Mouse (Mus musculus): ENCODE measurements around the gene Cenpk. TPM values are rescaled to one million over a fixed set of nuclear protein-coding genes. Genes with fewer than 3 reads are reported as not detected.

Gene Cenpk
- polyA plus RNA-seq, 1 experiment from 2014 or later, result 22.7 TPM

GRCm38 (mm10) chr13:104287366-104288225 lies 59.2 kb downstream of the Cenpk start, which contains the start of gene Adamts6:
Adamts6 (plus strand) TSS chr13:104287835.
- peak within 1 kb of the TSS; percentile 71 for H3K27ac ChIP-seq
- WGBS (ENCODE audit: missing documents), result 2% methylated on average over 15 of the region's 23 CpGs

DNA sequence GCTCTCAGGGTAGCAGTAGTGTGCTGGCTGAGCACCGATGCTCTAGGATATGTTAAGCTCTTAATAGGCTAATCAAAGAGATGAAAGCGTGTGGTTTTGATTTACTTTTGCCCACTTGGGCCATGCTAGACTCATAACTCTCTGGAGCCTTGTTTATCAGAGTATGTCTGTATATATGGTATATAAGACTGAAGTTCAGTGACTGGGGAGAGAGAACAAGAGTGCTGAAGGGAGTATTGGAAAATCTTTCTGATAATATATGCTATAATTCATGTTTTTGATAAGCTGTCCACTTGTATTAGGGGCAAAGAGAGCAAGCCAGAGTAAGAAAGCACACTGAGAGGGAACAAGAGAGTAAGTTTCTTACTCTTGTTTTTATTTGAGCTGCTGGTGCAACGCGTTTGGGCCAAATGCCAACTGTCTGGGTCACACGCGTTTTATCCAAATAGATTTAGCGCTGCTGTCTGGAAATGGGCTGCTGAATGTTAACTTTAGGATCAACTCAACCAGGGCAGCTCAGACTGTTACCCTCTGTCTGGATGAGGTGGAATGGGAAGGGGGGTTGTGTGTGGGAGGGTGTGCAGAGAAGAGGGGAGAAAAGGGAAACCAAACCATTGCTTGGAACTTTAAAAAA lies 59.9 kb downstream of the Cenpk start:
- Histone ChIP-seq H3K36me3 (ENCODE audit: inconsistent target) (no peaks in the 10 kb centered on the region), H3K4me3 (ENCODE audit: inconsistent target) (peak overlapping the region; percentile 67), H3K79me2 (ENCODE audit: inconsistent target) (no peaks in the 10 kb centered on the region), H3K27ac (no peak overlapping the region)
- 2% methylated on average over 7 of the region's 7 CpGs for whole genome bisulfite sequencing (ENCODE audit: missing documents)

More at GRCm38 (mm10) chr13:104287366-104288225, 59.2 kb downstream of the Cenpk start, which contains the start of gene Adamts6:
- Histone ChIP-seq H3K79me2 (ENCODE audit: inconsistent target) (no peaks in the 10 kb centered on the region), H3K4me3 (ENCODE audit: inconsistent target) (peak within 1 kb of the TSS; percentile 67), H3K36me3 (ENCODE audit: inconsistent target) (no peaks in the 10 kb centered on the region)

DNA sequence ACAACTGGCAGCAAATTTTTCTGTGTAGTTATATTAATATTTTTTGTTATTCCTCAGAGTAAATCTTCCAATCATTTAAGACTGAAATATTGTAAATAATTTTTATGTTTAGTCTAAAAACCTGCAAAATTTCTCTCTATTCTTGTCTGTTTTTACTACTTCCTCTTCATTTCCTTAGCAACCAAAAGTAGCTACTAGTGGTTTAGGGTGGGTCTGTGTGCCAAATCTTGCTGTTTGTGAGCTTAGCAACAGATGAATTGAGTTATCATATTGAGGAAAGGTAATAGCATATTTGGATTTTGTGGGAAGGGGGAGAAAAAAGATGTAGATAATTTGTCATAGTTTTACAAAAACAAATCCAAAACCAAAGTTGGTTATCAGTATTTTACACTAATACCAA lies 60.8 kb downstream of the Cenpk start:
- H3K36me3 ChIP-seq (ENCODE audit: inconsistent target), result no peaks in the 10 kb centered on the region
- H3K27ac ChIP-seq, result no peak overlapping the region
- H3K4me3 ChIP-seq (ENCODE audit: inconsistent target), result no peak overlapping the region
- H3K79me2 ChIP-seq (ENCODE audit: inconsistent target), result no peaks in the 10 kb centered on the region

DNA sequence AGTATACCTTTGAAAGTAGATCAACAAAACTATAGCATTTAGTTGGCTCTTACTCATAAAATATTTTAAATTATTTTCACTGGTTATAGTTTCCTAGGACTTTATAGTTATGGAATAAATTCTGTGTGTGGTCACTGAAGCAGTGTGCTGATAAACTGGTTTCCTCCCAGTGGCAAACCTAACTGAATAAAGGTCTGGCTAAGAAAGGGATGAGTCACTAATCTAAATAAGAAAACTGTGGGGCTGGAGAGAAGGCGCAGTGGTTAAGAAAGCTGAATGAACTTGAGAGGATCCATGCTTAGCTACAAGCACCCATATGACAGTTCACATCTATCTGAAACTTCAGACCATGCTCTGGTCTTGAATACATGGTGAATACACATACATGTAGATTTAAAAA lies 67.1 kb downstream of the Cenpk start:
- 90% methylated on average over 1 of the region's 1 CpGs for WGBS (ENCODE audit: missing documents)
- H3K36me3 ChIP-seq (ENCODE audit: inconsistent target), result no peaks in the 10 kb centered on the region
- no peak overlapping the region for H3K27ac ChIP-seq
- H3K79me2 ChIP-seq (ENCODE audit: inconsistent target), result no peaks in the 10 kb centered on the region
- H3K4me3 ChIP-seq (ENCODE audit: inconsistent target), result no peak overlapping the region

Other genes starting within 250 kb of the Cenpk start
- 19.7 to 52.2 TPM (median 19.9 TPM) in 3 replicates for gene Nln, start 119.0 kb upstream of the Cenpk start, polyA plus RNA-seq (2018)
- gene Sgtb, start 118.9 kb upstream of the Cenpk start, polyA plus RNA-seq (2018), result 1.2 to 2.8 TPM (median 1.9 TPM) in 3 replicates
- 21.1 to 29.3 TPM (median 24.5 TPM) in 3 replicates for gene Trappc13, start 50.1 kb upstream of the Cenpk start, polyA plus RNA-seq (2018)
- gene Trim23, start 49.8 kb upstream of the Cenpk start, polyA plus RNA-seq (2018), result 7.1 to 9.9 TPM (median 9.4 TPM) in 3 replicates
- 9.1 to 16.6 TPM (median 12.1 TPM) in 3 replicates for gene Ppwd1, start 232 bp downstream of the Cenpk start, polyA plus RNA-seq (2018)
- 0.10 to 0.64 TPM (median 0.20 TPM) in 3 replicates for gene Adamts6, start 59.2 kb downstream of the Cenpk start, polyA plus RNA-seq (2018)